8 mouse cellular contexts compared by ENCODE assay signal in the genomic region with DNA sequence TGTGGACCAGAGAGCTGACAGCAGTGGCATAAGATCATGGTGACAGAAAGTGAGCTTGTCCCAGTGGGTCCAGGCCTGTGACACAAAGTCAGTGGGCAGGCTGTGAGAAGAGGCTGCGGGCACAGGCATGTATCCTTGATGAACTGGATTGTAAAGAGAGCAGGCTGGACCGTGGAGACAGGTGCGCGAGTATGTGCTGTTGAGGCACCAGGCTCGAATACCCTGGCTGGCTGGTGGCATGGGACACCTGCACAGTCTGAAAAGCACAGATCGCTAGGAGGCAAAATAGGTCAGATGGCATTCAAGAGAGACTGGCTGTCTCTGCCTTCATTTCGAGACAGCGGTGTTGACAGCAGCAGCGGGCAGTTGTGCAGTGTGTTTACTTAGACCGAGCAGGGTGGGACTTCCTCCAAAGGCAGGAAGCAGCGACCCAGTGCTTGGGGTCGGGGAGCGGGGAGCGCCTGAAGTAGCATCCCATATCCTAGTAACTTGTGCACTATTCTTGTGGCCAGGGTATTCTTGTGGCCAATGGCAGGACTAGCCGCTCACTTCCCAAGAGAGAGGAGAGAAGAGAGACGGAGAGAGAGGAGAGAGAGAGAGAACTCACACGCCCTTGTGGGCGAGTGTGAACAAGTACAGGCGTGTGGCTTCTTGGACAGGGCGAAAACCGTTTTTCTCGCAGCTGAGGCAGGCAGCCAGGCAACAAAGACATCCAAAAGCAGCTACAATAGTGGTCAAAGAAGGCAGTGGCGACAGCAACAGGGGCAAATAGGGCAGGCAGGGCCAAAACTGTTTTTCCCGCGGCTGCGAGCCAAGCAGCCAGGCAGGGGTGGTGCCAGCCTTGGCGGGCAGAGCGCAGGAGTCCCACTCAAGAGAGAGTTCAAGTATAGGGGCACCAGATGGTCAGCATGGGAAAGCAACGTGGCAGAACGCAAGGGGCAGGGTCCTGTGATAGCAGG. TPM values are rescaled to one million over a fixed set of nuclear protein-coding genes. Genes with fewer than 3 reads are reported as not detected.
DNase-seq lines count a peak whose midpoint lies in the region; ATAC-seq and TF ChIP-seq lines count a peak whose summit lies in the region.

No protein-coding gene starts in this region.

- H3K27me3 ChIP-seq in erythroblast, embryonic 14.5 days (ENCODE audit: control insufficient read depth), result no peaks in the 10 kb centered on the region
- no peaks in the 10 kb centered on the region for H3K27me3 ChIP-seq in lung, embryonic 14.5 days (ENCODE audit: insufficient read depth, low read length)
- no peaks in the 10 kb centered on the region for H3K27me3 ChIP-seq in neural tube, embryonic 14.5 days (ENCODE audit: control insufficient read depth, insufficient read depth, low read length)

- H3K9me3 ChIP-seq in erythroblast, embryonic 14.5 days (ENCODE audit: control insufficient read depth, low read length), result no peaks in the 10 kb centered on the region
- no peaks in the 10 kb centered on the region for H3K9me3 ChIP-seq in lung, embryonic 14.5 days (ENCODE audit: low read depth, low read length)
- H3K9me3 ChIP-seq in neural tube, embryonic 14.5 days (ENCODE audit: control insufficient read depth, low read length), result no peaks in the 10 kb centered on the region

- H3K4me2 ChIP-seq in lung, embryonic 14.5 days, result peak overlapping the region; percentile 91
- H3K4me2 ChIP-seq in neural tube, embryonic 14.5 days (ENCODE audit: low read depth, low read length), result peak overlapping the region; percentile 84

- H3K36me3 ChIP-seq in erythroblast, embryonic 14.5 days (ENCODE audit: control insufficient read depth), result no peaks in the 10 kb centered on the region
- H3K36me3 ChIP-seq in lung, embryonic 14.5 days (ENCODE audit: insufficient read depth), result no peaks in the 10 kb centered on the region
- H3K36me3 ChIP-seq in neural tube, embryonic 14.5 days (ENCODE audit: control insufficient read depth, insufficient read depth, low read length), result no peaks in the 10 kb centered on the region

- TF ChIP-seq POLR2A in bone marrow macrophage, adult 2 months (IDR thresholded peaks at IDR 0.05; ENCODE audit: borderline replicate concordance, low read depth, low read length), result no peak

- WGBS in lung, embryonic 14.5 days, result 6% methylated on average over 30 of the region's 30 CpGs
- whole genome bisulfite sequencing in neural tube, embryonic 14.5 days, result 7% methylated on average over 30 of the region's 30 CpGs

- no peak for TF ChIP-seq CTCF in bone marrow macrophage, adult 2 months (IDR thresholded peaks at IDR 0.05; ENCODE audit: low read depth, low read length)
- no peak for TF ChIP-seq CTCF in lung, embryonic 14.5 days (IDR thresholded peaks at IDR 0.05; ENCODE audit: low read depth)

- H3K9ac ChIP-seq in lung, embryonic 14.5 days, result peak overlapping the region; percentile 60
- H3K9ac ChIP-seq in neural tube, embryonic 14.5 days (replicated peaks; ENCODE audit: low read depth, low read length), result peak overlapping the region; percentile 55; the same call in 1 of the 2 replicates

- H3K27ac ChIP-seq in bone marrow macrophage, adult 2 months (ENCODE audit: insufficient read depth, low read depth, low read length), result no peak overlapping the region
- H3K27ac ChIP-seq in lung, embryonic 14.5 days (ENCODE audit: low read depth), result no peak overlapping the region
- H3K27ac ChIP-seq in neural tube, embryonic 14.5 days (ENCODE audit: low read depth, low read length), result no peak overlapping the region

- intact Hi-C loops in heart, postnatal 36 days (cut with DNase I), result loop anchor here (2.0 kb wide), 1 partner anchor 17 kb away; no protein-coding TSS in a partner anchor

- DNase-seq in CD4-positive, CD25-positive, alpha-beta regulatory T cell, adult 2 months (ENCODE audit: low read depth, low spot score), result peak; percentile 43
- peak; percentile 45 to 51 for DNase-seq in heart, postnatal 36 days
- peak; percentile 65 to 72 for DNase-seq in kidney, postnatal 4 days
- peak; percentile 61 for DNase-seq in lung, embryonic 14.5 days
- peak; percentile 45 to 64 for DNase-seq in thymus, postnatal 10 days (ENCODE audit: low spot score in 2 of 2)

- peak overlapping the region; percentile 4; the same call in 1 of the 2 replicates for H3K4me3 ChIP-seq in bone marrow macrophage, adult 2 months (ENCODE audit: insufficient read depth, low read length)
- H3K4me3 ChIP-seq in erythroblast, embryonic 14.5 days (replicated peaks), result peak overlapping the region; percentile 69
- H3K4me3 ChIP-seq in lung, embryonic 14.5 days (ENCODE audit: low read depth, low read length), result peak overlapping the region; percentile 46
- peak overlapping the region; percentile 30 for H3K4me3 ChIP-seq in neural tube, embryonic 14.5 days (ENCODE audit: low read depth, low read length)

- H3K4me1 ChIP-seq in bone marrow macrophage, adult 2 months (ENCODE audit: control insufficient read depth, insufficient read depth, low read length), result no peaks in the 10 kb centered on the region
- H3K4me1 ChIP-seq in erythroblast, embryonic 14.5 days (ENCODE audit: control insufficient read depth), result peaks cover 25% of the 10 kb centered on the region
- H3K4me1 ChIP-seq in lung, embryonic 14.5 days (ENCODE audit: insufficient read depth), result no peaks in the 10 kb centered on the region
- no peaks in the 10 kb centered on the region for H3K4me1 ChIP-seq in neural tube, embryonic 14.5 days (ENCODE audit: control insufficient read depth, insufficient read depth, low read length)

- ATAC-seq in lung, embryonic 14.5 days (ENCODE audit: insufficient read depth), result peak; percentile 83
- peak; percentile 87 for ATAC-seq in neural tube, embryonic 14.5 days (ENCODE audit: low read depth)

RNA-seq across cellular contexts. Expression of a gene that starts 14.4 kb away (rescaled TPM):
- not detected in 2 replicates for polyA plus RNA-seq in bone marrow macrophage, adult 2 months (2012; ENCODE audit: insufficient read depth, insufficient read length, missing spikeins)
- 4.3 and 5.0 TPM in 2 replicates for polyA plus RNA-seq in erythroblast, embryonic 14.5 days (2012)
- total RNA-seq in heart, postnatal 36 days (2021), result under 1 TPM; 0.42 to 0.81 TPM
- 0.13 and 0.14 TPM in 2 replicates for polyA plus RNA-seq in lung, embryonic 14.5 days (2014; fragmentation: Nextera tagmentation; extraction: Ambion mirVana)
- 0.23 and 0.52 TPM in 2 replicates for polyA plus RNA-seq in neural tube, embryonic 14.5 days (2014; fragmentation: Nextera tagmentation; extraction: Ambion mirVana)

RNA-seq across cellular contexts. Expression of a gene that starts 18.6 kb away (rescaled TPM):
- polyA plus RNA-seq in bone marrow macrophage, adult 2 months (2012; ENCODE audit: insufficient read depth, insufficient read length, missing spikeins), result 7.9 and 12.5 TPM in 2 replicates
- polyA plus RNA-seq in erythroblast, embryonic 14.5 days (2012), result 0.31 and 0.80 TPM in 2 replicates
- total RNA-seq in heart, postnatal 36 days (2021), result 10 to 100 TPM; 17.6 to 17.7 TPM
- 87.5 and 94.3 TPM in 2 replicates for polyA plus RNA-seq in lung, embryonic 14.5 days (2014; fragmentation: Nextera tagmentation; extraction: Ambion mirVana)
- 22.2 and 27.4 TPM in 2 replicates for polyA plus RNA-seq in neural tube, embryonic 14.5 days (2014; fragmentation: Nextera tagmentation; extraction: Ambion mirVana)

RNA-seq across cellular contexts. Expression of a gene that starts 18.6 kb away (rescaled TPM):
- 1.6 and 1.7 TPM in 2 replicates for polyA plus RNA-seq in bone marrow macrophage, adult 2 months (2012; ENCODE audit: insufficient read depth, insufficient read length, missing spikeins)
- 0.08 TPM in 2 replicates for polyA plus RNA-seq in erythroblast, embryonic 14.5 days (2012)
- 1 to 10 TPM; 4.5 to 4.9 TPM for total RNA-seq in heart, postnatal 36 days (2021)
- polyA plus RNA-seq in lung, embryonic 14.5 days (2014; fragmentation: Nextera tagmentation; extraction: Ambion mirVana), result 9.5 and 10.7 TPM in 2 replicates
- polyA plus RNA-seq in neural tube, embryonic 14.5 days (2014; fragmentation: Nextera tagmentation; extraction: Ambion mirVana), result 5.1 TPM in 2 replicates

Comparison
In these comparisons a context has a peak if more than half of its experiments do, and no peak if none do; other contexts are left out.
1. H3K4me3 ChIP-seq: peak in every context shown above with its lines; median percentile 69 in erythroblast, embryonic 14.5 days; 46 in lung, embryonic 14.5 days; 30 in neural tube, embryonic 14.5 days; 4 in bone marrow macrophage, adult 2 months.